ENCODE assay signal across 26 mouse cellular contexts in the genomic region with DNA sequence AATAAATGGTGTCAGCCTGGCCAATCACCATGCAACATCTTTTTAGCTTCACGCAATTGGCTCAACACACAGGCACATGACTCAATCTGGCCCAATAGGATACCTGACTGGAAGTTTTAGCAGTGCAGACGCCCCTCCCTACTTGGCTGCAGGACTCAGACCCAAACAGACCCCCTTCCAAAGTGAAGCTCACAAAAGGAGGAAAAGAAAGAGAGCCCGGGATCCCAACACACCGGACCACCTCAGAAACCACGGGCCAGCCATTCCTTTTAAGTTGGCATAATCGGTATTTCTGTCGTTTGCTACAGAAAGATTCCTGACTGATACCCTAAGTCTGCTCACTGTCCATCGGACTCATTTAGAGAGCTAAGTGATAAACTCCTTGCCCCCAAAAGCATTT. TPM values are rescaled to one million over a fixed set of nuclear protein-coding genes. Genes with fewer than 3 reads are reported as not detected.
"Had no signal": no experiment of that assay in that cellular context is flagged by ENCODE, and none has a peak within 500 bp of the region (broad histone marks: within the 10 kb centered on the region; RNA-seq: fewer than 3 reads in every experiment).

No protein-coding gene starts in this region.

- H3K27ac ChIP-seq: liver, embryonic 15.5 days; midbrain, embryonic 10.5 days; midbrain, embryonic 13.5 days; midbrain, embryonic 15.5 days; neural tube, embryonic 13.5 days; neural tube, embryonic 15.5 days had no signal

- H3K4me2 ChIP-seq: liver, embryonic 15.5 days; lung, embryonic 14.5 days; midbrain, embryonic 13.5 days; midbrain, embryonic 15.5 days; neural tube, embryonic 13.5 days; neural tube, embryonic 15.5 days had no signal

- H3K4me1 ChIP-seq: liver, embryonic 15.5 days had no signal

- H3K4me3 ChIP-seq: liver, embryonic 15.5 days; midbrain, embryonic 10.5 days; midbrain, embryonic 13.5 days; midbrain, embryonic 15.5 days; myocyte; neural tube, embryonic 13.5 days; neural tube, embryonic 15.5 days had no signal

- H3K9ac ChIP-seq: liver, embryonic 15.5 days; lung, embryonic 14.5 days; midbrain, embryonic 13.5 days; midbrain, embryonic 15.5 days; neural tube, embryonic 13.5 days; neural tube, embryonic 15.5 days had no signal

- H3K9me3 ChIP-seq: liver, embryonic 15.5 days; midbrain, embryonic 10.5 days; midbrain, embryonic 13.5 days; midbrain, embryonic 15.5 days; neural tube, embryonic 13.5 days; neural tube, embryonic 15.5 days had no signal

- DNase-seq: lung, adult 18-20 months; lung, embryonic 14.5 days; lung, postnatal 10 days; lung, postnatal 4 days; retina, postnatal 1 day; right cerebral cortex, adult 18-20 months; right cerebral cortex, postnatal 25 days; right cerebral cortex, postnatal 4 days; spleen, adult 18-20 months; thymus, adult 18-20 months; thymus, postnatal 14 days; thymus, postnatal 36 days had no signal

- ATAC-seq: midbrain, embryonic 13.5 days; midbrain, embryonic 15.5 days had no signal

- H3K36me3 ChIP-seq: liver, embryonic 15.5 days; midbrain, embryonic 10.5 days; midbrain, embryonic 13.5 days; midbrain, embryonic 15.5 days; neural tube, embryonic 13.5 days; neural tube, embryonic 15.5 days had no signal

RNA-seq across cellular contexts. Expression of a gene that starts 5.3 kb away (rescaled TPM):
- total RNA-seq: megakaryocyte, adult 5-6 weeks; megakaryocyte-erythroid progenitor cell, adult 5-6 weeks had no signal
- polyA plus RNA-seq: liver, embryonic 15.5 days; lung, embryonic 14.5 days; lung, embryonic 16.5 days; midbrain, embryonic 10.5 days; myocyte; neural tube, embryonic 11.5 days; small intestine, adult 2 months; stomach, embryonic 14.5 days; stomach, embryonic 16.5 days had no signal
